Mouse (Mus musculus): ENCODE data around the gene Hectd4.
A peak's percentile ranks its signal among the peaks of the same experiment; 100 is the strongest.

Gene Hectd4

DNA sequence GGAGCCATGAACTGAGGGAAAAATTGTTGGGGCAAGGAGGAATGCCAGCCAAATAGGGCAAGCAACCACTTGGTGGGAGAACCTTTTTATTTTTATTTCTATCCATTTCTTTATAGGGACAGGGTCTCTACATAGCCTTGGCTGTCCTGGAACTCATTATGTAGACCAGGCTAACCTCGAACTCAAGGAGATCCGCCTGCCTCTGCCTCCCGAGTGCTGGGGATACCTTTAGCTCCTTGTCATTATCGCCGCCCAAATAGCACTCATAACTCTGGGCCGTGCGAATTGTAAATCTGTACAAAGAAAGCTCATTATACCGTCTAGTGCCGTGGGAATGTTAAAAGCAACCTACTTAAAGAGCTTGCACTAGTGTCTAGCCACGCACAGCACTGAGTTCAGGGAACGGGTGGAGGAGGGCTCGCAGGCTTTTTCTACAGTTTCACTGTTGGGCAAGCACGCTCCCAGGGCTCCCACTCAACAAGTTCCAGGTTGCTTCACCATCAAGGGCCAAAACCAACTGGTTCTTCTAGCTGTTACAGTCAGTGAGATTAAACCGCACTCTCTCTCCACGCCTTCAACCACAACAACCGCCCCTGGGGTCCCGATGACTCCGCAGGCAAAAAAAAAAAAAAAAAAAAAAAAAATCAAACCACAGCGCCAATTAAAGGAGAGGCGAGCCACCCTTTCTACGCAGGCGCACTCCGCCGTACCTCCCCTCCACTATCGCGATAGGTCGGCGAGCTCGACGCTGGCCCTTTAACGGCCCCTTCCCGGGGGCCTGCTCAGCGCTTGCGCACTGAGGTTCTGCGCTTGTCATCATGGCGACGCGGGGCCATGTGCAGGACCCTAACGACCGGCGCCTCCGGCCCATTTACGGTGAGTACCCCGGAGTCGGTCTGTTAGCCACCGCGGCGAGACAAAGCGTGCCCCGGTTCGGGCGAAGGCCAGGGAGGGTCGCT is 177.4 kb downstream of the Hectd4 start, which contains the start of gene Naa25:
TSS of gene Naa25 (plus strand) at position 750 of the 959 bp plus-strand sequence.
- peak; percentile 82 for DNase-seq (ENCODE audit: low read depth, low spot score)

DNA sequence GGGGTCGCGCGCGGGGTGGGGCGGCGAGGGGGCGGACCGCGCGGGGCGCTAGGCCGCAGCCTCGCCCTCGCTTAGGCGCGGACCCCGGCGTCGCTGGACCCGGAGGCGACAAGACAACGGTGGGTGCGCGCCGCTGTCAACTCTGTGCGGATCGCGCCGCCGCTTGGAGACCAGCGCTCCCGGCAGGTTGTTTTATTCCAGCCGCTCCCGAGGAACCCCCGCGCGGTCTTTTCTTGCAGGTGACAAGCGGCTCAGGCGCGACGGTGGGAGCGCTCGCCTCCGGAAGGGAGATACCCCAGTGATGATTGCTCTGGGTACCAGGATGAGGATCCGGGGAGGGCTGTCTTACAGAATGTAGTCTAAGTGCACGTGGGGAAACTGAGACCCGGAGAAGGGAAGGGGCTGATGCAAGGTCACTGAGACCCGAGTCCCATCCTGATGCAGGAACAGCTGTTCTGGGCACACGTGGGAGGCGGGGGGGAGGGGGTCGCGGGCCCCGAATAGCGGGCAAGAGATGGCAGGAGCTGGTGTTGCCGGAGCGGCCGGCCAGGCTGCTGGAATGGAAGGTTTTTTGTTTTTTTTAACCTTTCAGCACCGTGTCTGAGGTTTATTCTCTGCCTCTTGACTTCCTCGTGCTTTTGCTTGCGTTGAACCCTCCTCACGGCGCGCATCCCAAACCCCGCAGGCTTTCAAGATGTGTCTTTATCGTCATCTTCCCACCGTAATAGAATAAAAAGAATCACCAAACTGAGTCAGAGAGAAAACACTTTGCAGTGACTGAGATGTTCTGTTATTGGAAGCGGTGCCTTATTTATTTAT is 178.3 kb downstream of the Hectd4 start:
- DNase-seq (ENCODE audit: low read depth, low spot score), result no peak

DNA sequence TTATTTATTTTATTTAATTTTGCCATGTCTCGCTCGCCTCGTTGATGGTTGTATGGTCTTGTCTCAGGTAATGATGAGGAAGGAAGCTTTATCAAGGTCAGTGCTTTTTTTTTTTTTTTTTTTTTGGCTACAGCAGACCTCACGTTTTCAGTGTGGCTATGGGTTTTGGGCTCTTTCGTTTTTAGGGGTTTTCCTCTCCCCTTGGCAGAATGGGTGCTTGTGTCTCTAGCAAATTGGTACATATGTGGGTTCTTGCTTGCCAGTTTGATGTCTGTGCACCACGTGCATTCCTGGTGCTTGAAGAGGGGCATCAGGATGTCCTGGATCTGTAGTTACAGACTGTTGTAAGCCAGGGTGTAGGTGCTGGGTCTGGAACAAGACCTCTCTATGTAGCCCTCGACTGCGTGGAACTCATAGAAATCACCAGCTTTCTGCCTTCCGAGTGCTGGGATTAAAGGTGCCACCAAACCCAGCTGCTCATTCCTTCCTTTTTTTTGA is 179.0 kb downstream of the Hectd4 start:
- DNase-seq (ENCODE audit: low read depth, low spot score), result no peak

DNA sequence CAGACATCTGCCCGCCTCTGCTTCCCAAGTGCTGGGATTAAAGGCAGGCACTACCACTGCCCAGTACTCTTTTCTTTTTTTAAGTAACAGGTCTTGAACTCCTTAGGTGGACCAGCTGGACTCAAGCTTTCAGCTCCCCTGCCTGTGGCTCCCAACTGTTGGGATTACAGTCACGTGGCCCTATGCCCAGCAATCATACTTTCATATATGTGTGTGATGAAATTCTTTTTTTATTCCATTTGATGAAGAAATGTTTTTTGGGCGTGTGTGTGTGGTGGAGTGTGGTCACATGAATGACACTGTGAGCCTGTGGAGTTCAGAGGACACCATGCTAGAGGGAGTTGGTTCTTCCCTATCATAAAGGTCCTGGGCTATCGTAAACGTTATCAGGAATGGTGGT is 179.5 kb downstream of the Hectd4 start:
- no peak for DNase-seq (ENCODE audit: low read depth, low spot score)

DNA sequence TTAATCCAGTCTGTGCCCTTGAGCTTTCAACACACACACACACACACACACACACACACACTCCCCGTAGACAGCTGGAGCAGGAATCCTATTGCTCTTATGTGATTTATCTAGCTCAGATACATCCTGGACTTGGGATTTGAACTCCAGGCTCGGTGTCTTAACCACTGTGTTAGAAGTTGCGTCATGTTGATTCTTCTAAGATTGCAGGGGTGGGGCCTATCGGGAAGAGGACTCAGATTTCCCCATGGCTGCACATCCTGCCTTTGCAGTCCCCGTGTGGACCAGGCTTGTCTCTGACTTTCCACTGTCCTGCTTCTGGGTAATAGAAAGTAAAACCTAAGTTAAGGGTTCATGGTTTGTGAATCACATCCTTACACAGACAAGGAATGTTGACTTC is 180.0 kb downstream of the Hectd4 start:
- no peak for DNase-seq (ENCODE audit: low read depth, low spot score)

DNA sequence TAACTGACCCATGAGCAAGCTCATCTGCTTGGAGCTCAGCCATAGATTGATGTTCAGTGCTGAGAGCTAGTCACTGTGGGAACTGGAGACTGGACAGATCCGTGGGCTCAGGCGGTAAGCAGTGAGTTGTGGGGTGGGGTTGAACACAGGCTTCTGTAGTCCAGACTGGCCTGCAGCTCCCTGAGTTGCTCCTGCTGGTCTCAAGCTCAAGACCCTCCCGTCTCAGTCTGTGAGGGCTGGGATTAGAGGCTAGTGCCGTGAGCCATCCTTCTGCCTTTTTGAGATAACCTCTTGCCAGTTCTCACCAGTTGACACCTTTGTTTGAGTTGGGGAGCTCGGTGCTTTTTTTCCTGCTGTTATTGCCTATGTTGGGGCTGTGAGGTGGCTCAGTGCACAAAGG is 180.8 kb downstream of the Hectd4 start:
- no peak for DNase-seq (ENCODE audit: low read depth, low spot score)

DNA sequence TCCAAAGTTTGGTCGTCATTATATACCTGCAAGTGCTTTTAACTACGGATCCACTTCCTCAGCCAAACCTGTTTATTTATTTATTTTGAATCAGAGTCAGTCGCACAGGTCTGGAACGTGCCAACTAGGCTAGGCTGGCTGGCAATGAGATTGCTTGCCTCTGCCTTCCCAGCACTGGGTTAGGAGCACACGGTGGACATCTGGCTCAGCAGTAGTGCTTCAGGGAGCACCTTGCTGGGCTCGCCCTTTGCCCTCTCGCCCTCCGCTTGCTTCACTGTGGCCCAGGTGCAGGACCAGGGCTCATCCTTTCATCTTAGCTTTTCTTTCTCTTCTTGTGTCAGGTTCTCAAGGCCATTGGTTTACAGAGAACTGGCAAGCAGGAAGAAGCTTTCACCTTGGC is 187.8 kb downstream of the Hectd4 start:
- no peak for DNase-seq (ENCODE audit: low read depth, low spot score)

DNA sequence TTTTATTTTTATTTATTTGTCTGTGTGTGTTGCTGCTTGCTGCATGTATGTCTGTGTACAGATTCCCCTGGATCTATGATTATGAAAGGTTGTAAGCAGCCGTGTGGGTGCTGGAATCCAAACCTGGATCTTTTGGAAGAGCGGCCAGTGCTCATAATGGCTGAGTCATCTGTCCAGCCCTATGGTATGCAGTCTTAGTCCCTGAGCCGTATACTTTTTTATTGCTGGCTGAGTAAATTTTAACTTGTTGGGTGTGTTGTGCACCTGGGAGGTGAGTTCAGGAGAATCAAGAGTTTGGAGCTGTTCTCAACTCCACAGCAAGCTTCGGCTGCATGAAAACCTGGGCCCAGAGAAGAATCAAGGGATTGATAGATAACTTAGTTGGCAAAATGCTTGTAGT is 191.0 kb downstream of the Hectd4 start:
- DNase-seq (ENCODE audit: low read depth, low spot score), result no peak

Measured in retina, adult 2 months (tissue).